Mouse (Mus musculus) liver, adult 2 months (tissue): ENCODE data around the gene Car1. TPM values are rescaled to one million over a fixed set of nuclear protein-coding genes. Genes with fewer than 3 reads are reported as not detected.
A peak's percentile ranks its signal among the peaks of the same experiment; 100 is the strongest.
"Not testable (repeated sequence)": the region's sequence is repeated elsewhere in the genome, so short reads cannot be mapped to it uniquely, and the experiment has no call there.

ENCODE experiments used
- DNase-seq: peaks from one replicate; pipeline ENCODE4 v3.0.0-alpha.2; 2011; ENCODE audit warnings: low read depth, low spot score; ENCODE audit errors: extremely low read depth
- H3K27ac ChIP-seq: fragments of 200-500 bp; replicated peaks from 2 replicates; pipeline ENCODE4 v1.5.1; 2012; ENCODE audit warnings: low read depth, mild to moderate bottlenecking, control low read depth, inconsistent platforms, low read length; ENCODE audit not compliant: insufficient read depth
- H3K27me3 ChIP-seq: fragments of 200-500 bp; 2 replicates; pipeline ENCODE4 v1.6.1; 2012; ENCODE audit warnings: mild to moderate bottlenecking, moderate library complexity, low read length, inconsistent platforms; ENCODE audit not compliant: control insufficient read depth, insufficient read depth
- H3K36me3 ChIP-seq: fragments of 200-500 bp; 2 replicates; pipeline ENCODE4 v1.6.1; 2012; ENCODE audit warnings: low read length, inconsistent platforms; ENCODE audit not compliant: control insufficient read depth, insufficient read depth
- H3K4me1 ChIP-seq: fragments of 200-500 bp; 2 replicates; pipeline ENCODE4 v1.6.1; 2011; ENCODE audit warnings: low read length; ENCODE audit not compliant: control insufficient read depth, insufficient read depth
- H3K4me3 ChIP-seq: fragments of 200-500 bp; 2 replicates; pipeline ENCODE4 v1.5.1; 2011; ENCODE audit warnings: low read depth, mild to moderate bottlenecking, control low read depth, low read length, moderate library complexity; ENCODE audit not compliant: insufficient read depth
- H3K79me2 ChIP-seq: fragments of 200-500 bp; 2 replicates; pipeline ENCODE4 v1.6.1; 2012; ENCODE audit warnings: inconsistent platforms, mild to moderate bottlenecking, low read length, moderate library complexity; ENCODE audit not compliant: control insufficient read depth, insufficient read depth
- H3K9ac ChIP-seq: fragments of 200-500 bp; 2 replicates; pipeline ENCODE4 v1.6.1; 2012; ENCODE audit warnings: low read depth, mild to moderate bottlenecking, control low read depth, inconsistent platforms, low read length
- CTCF ChIP-seq: fragments of 200-500 bp; IDR thresholded peaks from 2 replicates; pipeline ENCODE4 v1.5.1; 2011; ENCODE audit warnings: low read depth, low read length, control low read depth
- POLR2A ChIP-seq: fragments of 200-500 bp; IDR thresholded peaks from 2 replicates; pipeline ENCODE4 v1.6.1; 2011; ENCODE audit warnings: low read length, control low read depth; ENCODE audit not compliant: insufficient read depth; ENCODE audit errors: extremely low read depth
- WGBS: fragments of 180-500 bp; shearing (Covaris S2); methylation state at CpG from one replicate; pipeline ENCODE4 v1.1.7; 2018; 5-methylcytosine and 5-hydroxymethylcytosine counted together
- polyA plus RNA-seq: library from polyadenylated mRNA; depleted of rRNA; stranded (reverse); fragments of >200 nt; gene quantifications from 2 replicates; pipeline ENCODE4 v1.2.3, GENCODE M21; 2012; rRNA removed
- total RNA-seq: library from RNA; depleted of rRNA; stranded (reverse); fragments of >200 nt; gene quantifications from 2 replicates; pipeline ENCODE4 v1.2.3, GENCODE M21; 2014; rRNA removed

Car1 gene
- total and polyA plus RNA-seq, 2 experiments, result 9.3 to 11.2 TPM

GRCm38 (mm10) chr3:14746041-14746440, 62.1 kb downstream of the Car1 start:
- 48% methylated on average over 3 of the region's 3 CpGs for WGBS
- Histone ChIP-seq H3K36me3 (no peaks in the 10 kb centered on the region), H3K9ac (no peak overlapping the region), H3K79me2 (no peaks in the 10 kb centered on the region), H3K27me3 (no peaks in the 10 kb centered on the region), H3K27ac (peak overlapping the region; percentile 44; the same call in 1 of the 2 replicates), H3K4me1 (no peaks in the 10 kb centered on the region; the same call in 1 of the 2 replicates), H3K4me3 (no peak overlapping the region)
- peak; percentile 91 for DNase-seq
- TF ChIP-seq POLR2A (no peak), CTCF (no peak)

- no peaks in the 10 kb centered on the region for H3K4me1 ChIP-seq
Measured at GRCm38 (mm10) chr3:14738261-14738660, 69.9 kb downstream of the Car1 start.

GRCm38 (mm10) chr3:14727496-14727895, 80.7 kb downstream of the Car1 start:
- not testable (repeated sequence) for H3K27me3 ChIP-seq, H3K4me1 ChIP-seq, H3K4me3 ChIP-seq, H3K36me3 ChIP-seq, H3K27ac ChIP-seq, H3K9ac ChIP-seq, H3K79me2 ChIP-seq
- whole genome bisulfite sequencing, result 33% methylated on average over 1 of the region's 1 CpGs
- peak; percentile 98 for DNase-seq

More at GRCm38 (mm10) chr3:14738261-14738660, 69.9 kb downstream of the Car1 start:
- H3K79me2 ChIP-seq, result no peaks in the 10 kb centered on the region
- 90% methylated on average over 2 of the region's 2 CpGs for WGBS
- H3K27ac ChIP-seq, result no peak overlapping the region
- H3K9ac ChIP-seq, result no peak overlapping the region
- H3K4me3 ChIP-seq, result no peak overlapping the region
- no peaks in the 10 kb centered on the region for H3K27me3 ChIP-seq
- H3K36me3 ChIP-seq, result no peaks in the 10 kb centered on the region
- no peak for DNase-seq
- TF ChIP-seq CTCF (no peak), POLR2A (no peak)

- not testable (repeated sequence) for H3K27ac ChIP-seq, H3K9ac ChIP-seq, H3K36me3 ChIP-seq, H3K27me3 ChIP-seq, H3K79me2 ChIP-seq, H3K4me3 ChIP-seq, H3K4me1 ChIP-seq
- DNase-seq, result peak; percentile 80
Measured at GRCm38 (mm10) chr3:14725462-14725861, 82.7 kb downstream of the Car1 start.

Other genes with a start within 250 kb of the Car1 start
- 33.8 and 56.5 TPM in 2 replicates for gene 1810022K09Rik, start 197.1 kb downstream of the Car1 start, total RNA-seq
- gene 1810022K09Rik, start 197.1 kb downstream of the Car1 start, polyA plus RNA-seq, result 3.4 and 4.5 TPM in 2 replicates
- gene Car13, start 166.6 kb downstream of the Car1 start, total RNA-seq, result 0.65 and 1.1 TPM in 2 replicates
- 0.09 and 0.16 TPM in 2 replicates for gene Car13, start 166.6 kb downstream of the Car1 start, polyA plus RNA-seq
- gene Car3, start 55.1 kb upstream of the Car1 start, total RNA-seq, result 1,504 and 1,617 TPM in 2 replicates
- 1,802 and 2,250 TPM in 2 replicates for gene Car3, start 55.1 kb upstream of the Car1 start, polyA plus RNA-seq
- 10.7 and 13.5 TPM in 2 replicates for gene Car2, start 77.9 kb upstream of the Car1 start, total RNA-seq
- 32.8 and 37.5 TPM in 2 replicates for gene Car2, start 77.9 kb upstream of the Car1 start, polyA plus RNA-seq